Mouse (Mus musculus): ENCODE results near the gene AU022252. TPM values are rescaled to one million over a fixed set of nuclear protein-coding genes. Genes with fewer than 3 reads are reported as not detected.

Gene AU022252
- total and polyA plus RNA-seq, 2 experiments: 16.6 to 23.6 TPM

DNA sequence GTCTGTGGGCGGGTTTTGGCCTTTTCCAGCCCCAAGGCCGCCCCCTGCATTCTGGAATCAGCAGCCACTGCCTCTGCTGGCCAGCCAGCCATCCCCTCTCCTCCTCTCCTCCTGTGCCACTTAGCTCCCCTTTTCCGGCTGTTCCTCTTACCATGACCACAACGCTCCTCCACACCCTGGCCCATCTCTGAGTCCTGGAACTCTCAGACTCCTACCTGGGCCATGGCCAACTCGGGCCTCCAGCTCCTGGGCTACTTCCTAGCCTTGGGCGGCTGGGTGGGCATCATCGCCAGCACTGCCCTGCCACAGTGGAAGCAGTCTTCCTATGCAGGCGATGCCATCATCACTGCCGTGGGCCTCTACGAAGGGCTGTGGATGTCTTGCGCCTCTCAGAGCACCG lies 22.8 kb upstream of the AU022252 start, which contains the start of gene Cldn19:
Cldn19 (plus strand) TSS at position 64 of the 400 bp plus-strand sequence.
- Histone ChIP-seq H3K9ac (ENCODE audit: low read depth, low read length) (no peak within 1 kb of the TSS), H3K79me2 (ENCODE audit: control insufficient read depth, insufficient read depth, low read length) (no peaks in the 10 kb centered on the region), H3K27ac (replicated peaks; ENCODE audit: insufficient read depth, low read depth, low read length) (no peak within 1 kb of the TSS), H3K4me3 (ENCODE audit: insufficient read depth, low read depth, low read length) (no peak within 1 kb of the TSS), H3K4me1 (ENCODE audit: control insufficient read depth, insufficient read depth, low read length) (peaks cover 3% of the 10 kb centered on the region; the same call in 1 of the 2 replicates), H3K36me3 (ENCODE audit: control insufficient read depth, insufficient read depth, low read length) (no peaks in the 10 kb centered on the region), H3K27me3 (ENCODE audit: control insufficient read depth, insufficient read depth, low read length) (no peaks in the 10 kb centered on the region)
- no peak for DNase-seq (ENCODE audit: extremely low read depth, low read depth, low spot score)
- TF ChIP-seq CTCF (IDR thresholded peaks at IDR 0.05; ENCODE audit: low read depth, low read length): no peak
- no peak for TF ChIP-seq POLR2A (IDR thresholded peaks at IDR 0.05; ENCODE audit: extremely low read depth, insufficient read depth, low read length)
- 92% methylated on average over 12 of the region's 12 CpGs for WGBS

DNA sequence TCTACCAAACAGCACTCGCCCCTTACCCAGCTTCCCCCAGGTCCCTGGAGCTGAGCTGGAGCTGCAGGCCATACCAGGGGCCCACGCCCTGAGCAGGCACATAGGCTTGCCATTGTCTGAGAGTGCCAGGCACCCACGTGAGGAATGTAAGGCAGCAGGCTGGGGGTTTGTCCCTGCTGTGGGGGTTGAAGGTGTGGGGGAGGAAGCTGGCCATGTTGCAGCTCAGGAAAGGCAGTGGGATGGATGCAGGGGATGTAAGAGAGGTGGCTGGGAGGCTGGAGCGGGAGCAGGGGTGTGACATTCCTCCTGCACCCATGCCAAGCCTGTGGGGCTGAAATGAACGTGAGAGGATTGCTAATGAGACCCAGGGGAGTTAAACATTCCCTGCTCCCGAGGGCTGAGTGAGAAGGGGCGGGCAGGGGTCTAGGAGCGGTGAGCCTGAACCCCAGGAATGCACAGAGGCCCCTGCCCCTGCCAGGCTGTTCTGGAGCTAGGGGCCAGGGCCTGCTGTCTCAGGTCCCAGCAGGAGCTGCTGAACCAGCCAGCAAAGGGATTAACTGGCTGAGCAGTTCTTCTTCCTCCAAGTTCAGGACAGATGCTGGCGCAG lies 21.6 kb upstream of the AU022252 start:
- Histone ChIP-seq H3K36me3 (ENCODE audit: control insufficient read depth, insufficient read depth, low read length) (no peaks in the 10 kb centered on the region), H3K27ac (replicated peaks; ENCODE audit: insufficient read depth, low read depth, low read length) (no peak overlapping the region), H3K27me3 (ENCODE audit: control insufficient read depth, insufficient read depth, low read length) (no peaks in the 10 kb centered on the region), H3K9ac (ENCODE audit: low read depth, low read length) (no peak overlapping the region), H3K79me2 (ENCODE audit: control insufficient read depth, insufficient read depth, low read length) (no peaks in the 10 kb centered on the region), H3K4me3 (ENCODE audit: insufficient read depth, low read depth, low read length) (no peak overlapping the region), H3K4me1 (ENCODE audit: control insufficient read depth, insufficient read depth, low read length) (peaks cover 2% of the 10 kb centered on the region; the same call in 1 of the 2 replicates)
- WGBS: 86% methylated on average over 9 of the region's 9 CpGs
- no peak for DNase-seq (ENCODE audit: extremely low read depth, low read depth, low spot score)
- TF ChIP-seq CTCF (IDR thresholded peaks at IDR 0.05; ENCODE audit: low read depth, low read length) (no peak), POLR2A (IDR thresholded peaks at IDR 0.05; ENCODE audit: extremely low read depth, insufficient read depth, low read length) (no peak)

DNA sequence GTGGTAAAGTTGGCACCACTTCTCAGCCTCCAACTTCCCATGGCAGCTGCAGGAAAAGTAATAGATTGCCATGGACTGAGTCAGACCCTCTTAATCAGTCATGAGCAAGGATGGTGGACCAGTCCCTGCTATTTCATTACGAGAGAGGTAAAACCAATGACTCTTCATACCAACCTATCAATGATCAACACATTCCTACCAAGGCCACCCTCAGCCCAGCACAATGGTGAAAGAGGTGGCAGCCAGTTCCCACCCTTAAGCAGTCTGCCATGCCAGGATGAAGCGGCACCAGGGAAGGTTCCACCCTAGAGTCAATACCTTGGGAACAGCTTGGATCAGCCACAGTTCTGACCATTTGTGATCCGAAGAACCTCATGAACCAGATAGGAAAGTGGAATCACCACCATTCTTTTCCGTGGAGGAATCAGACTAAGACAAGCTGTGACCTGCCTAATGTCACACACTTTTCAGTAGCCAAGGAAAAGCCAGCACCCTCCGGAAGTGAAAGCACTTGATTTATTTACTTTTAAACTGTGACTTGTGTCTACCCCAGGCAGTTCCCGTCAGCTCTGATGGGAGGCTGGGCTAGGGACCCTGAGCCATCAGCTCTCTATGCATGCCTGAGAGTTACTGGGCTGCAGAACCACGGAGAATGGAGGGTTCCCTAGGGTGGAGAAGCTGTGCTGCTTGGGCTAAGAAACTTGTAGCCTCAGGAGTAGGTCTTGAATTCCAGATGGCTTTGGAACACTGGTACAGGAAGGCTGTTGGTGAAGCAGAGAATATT lies 19.7 kb upstream of the AU022252 start:
- WGBS: 60% methylated on average over 7 of the region's 7 CpGs
- Histone ChIP-seq H3K9ac (ENCODE audit: low read depth, low read length) (no peak overlapping the region), H3K27me3 (ENCODE audit: control insufficient read depth, insufficient read depth, low read length) (no peaks in the 10 kb centered on the region), H3K4me1 (ENCODE audit: control insufficient read depth, insufficient read depth, low read length) (no peaks in the 10 kb centered on the region), H3K79me2 (ENCODE audit: control insufficient read depth, insufficient read depth, low read length) (no peaks in the 10 kb centered on the region), H3K36me3 (ENCODE audit: control insufficient read depth, insufficient read depth, low read length) (peaks cover 4% of the 10 kb centered on the region; the same call in 1 of the 2 replicates), H3K27ac (replicated peaks; ENCODE audit: insufficient read depth, low read depth, low read length) (no peak overlapping the region), H3K4me3 (ENCODE audit: insufficient read depth, low read depth, low read length) (no peak overlapping the region)
- DNase-seq (ENCODE audit: extremely low read depth, low read depth, low spot score): no peak
- no peak for TF ChIP-seq POLR2A (IDR thresholded peaks at IDR 0.05; ENCODE audit: extremely low read depth, insufficient read depth, low read length)
- no peak for TF ChIP-seq CTCF (IDR thresholded peaks at IDR 0.05; ENCODE audit: low read depth, low read length)

DNA sequence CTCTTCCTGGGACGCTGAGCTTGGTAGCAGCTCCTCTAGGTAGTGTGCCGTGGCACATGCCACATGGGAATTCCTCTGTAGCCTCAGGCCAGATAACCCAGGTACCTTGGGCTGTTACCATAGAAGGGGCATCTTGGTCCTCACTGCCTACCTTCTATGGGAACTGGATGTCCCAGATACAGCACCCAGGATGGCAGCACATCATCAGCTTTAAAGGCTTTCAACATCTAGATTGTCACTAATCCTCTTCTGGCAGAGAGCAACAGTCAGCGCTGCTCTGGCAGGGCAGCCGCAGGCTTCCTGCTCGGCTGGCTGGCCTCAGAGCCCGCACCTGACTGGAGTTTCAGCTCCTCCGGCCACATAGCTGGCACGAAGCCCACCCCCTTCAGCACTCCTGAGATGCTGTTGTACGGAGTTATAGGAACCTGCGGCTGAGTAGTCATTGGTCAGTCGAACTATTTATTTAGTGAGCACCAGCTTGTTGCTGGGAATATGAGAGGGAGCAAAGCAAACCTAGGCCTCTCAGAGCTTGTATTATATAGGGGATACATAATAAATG lies 16.0 kb upstream of the AU022252 start:
- DNase-seq (ENCODE audit: extremely low read depth, low read depth, low spot score): no peak
- 91% methylated on average over 11 of the region's 11 CpGs for WGBS
- peaks cover 4% of the 10 kb centered on the region; the same call in 1 of the 2 replicates for H3K36me3 ChIP-seq (ENCODE audit: control insufficient read depth, insufficient read depth, low read length)

DNA sequence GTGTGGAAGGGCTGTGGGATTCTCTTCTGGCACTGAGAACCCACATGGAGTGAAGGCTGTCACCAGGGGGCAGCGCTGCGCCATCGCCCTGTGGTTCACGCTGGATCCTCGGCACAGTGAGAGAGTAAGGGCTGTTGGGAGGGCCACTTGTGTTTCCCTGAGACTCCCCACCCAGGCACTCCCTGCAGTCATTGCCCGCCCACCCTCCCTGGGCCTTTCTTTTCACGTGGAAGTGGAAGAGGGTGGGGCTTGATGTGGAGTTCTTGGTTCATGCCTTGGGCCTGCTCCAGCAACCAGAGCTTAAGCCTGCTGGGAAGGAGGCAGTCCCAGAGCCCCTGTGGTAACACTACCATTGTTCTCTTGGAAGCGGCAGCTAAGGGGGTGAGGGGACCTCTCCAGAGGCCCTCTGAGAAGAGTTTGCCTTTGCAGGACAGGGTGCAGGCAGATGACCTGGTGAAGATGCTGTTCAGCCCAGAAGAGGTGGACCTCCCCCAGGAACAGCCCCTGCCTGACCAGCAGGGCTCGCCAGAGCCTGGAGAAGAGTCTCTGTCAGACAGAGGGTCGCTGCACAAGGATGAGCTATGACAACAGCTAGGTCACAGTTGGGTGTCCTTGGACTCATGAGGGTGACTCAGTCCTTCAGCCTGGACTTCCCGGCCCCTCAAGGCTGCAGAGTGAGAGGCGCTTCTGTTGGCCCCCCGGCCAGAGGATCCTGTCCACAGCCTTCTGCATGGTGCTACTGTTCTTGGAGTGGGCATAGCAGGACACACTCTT lies 15.1 kb upstream of the AU022252 start:
- no peaks in the 10 kb centered on the region for H3K27me3 ChIP-seq (ENCODE audit: control insufficient read depth, insufficient read depth, low read length)
- H3K4me3 ChIP-seq (ENCODE audit: insufficient read depth, low read depth, low read length): no peak overlapping the region
- no peaks in the 10 kb centered on the region for H3K79me2 ChIP-seq (ENCODE audit: control insufficient read depth, insufficient read depth, low read length)
- DNase-seq (ENCODE audit: extremely low read depth, low read depth, low spot score): no peak
- no peak overlapping the region for H3K27ac ChIP-seq (replicated peaks; ENCODE audit: insufficient read depth, low read depth, low read length)
- H3K9ac ChIP-seq (ENCODE audit: low read depth, low read length): no peak overlapping the region
- TF ChIP-seq CTCF (IDR thresholded peaks at IDR 0.05; ENCODE audit: low read depth, low read length): peak; percentile 97
- no peak for TF ChIP-seq POLR2A (IDR thresholded peaks at IDR 0.05; ENCODE audit: extremely low read depth, insufficient read depth, low read length)
- WGBS: 63% methylated on average over 13 of the region's 13 CpGs
- H3K36me3 ChIP-seq (ENCODE audit: control insufficient read depth, insufficient read depth, low read length): peaks cover 4% of the 10 kb centered on the region; the same call in 1 of the 2 replicates
- H3K4me1 ChIP-seq (ENCODE audit: control insufficient read depth, insufficient read depth, low read length): no peaks in the 10 kb centered on the region

More for the DNA sequence above, 16.0 kb upstream of the AU022252 start:
- Histone ChIP-seq H3K27me3 (ENCODE audit: control insufficient read depth, insufficient read depth, low read length) (no peaks in the 10 kb centered on the region), H3K4me3 (ENCODE audit: insufficient read depth, low read depth, low read length) (no peak overlapping the region), H3K79me2 (ENCODE audit: control insufficient read depth, insufficient read depth, low read length) (no peaks in the 10 kb centered on the region), H3K27ac (replicated peaks; ENCODE audit: insufficient read depth, low read depth, low read length) (no peak overlapping the region), H3K4me1 (ENCODE audit: control insufficient read depth, insufficient read depth, low read length) (no peaks in the 10 kb centered on the region), H3K9ac (ENCODE audit: low read depth, low read length) (no peak overlapping the region)
- no peak for TF ChIP-seq POLR2A (IDR thresholded peaks at IDR 0.05; ENCODE audit: extremely low read depth, insufficient read depth, low read length)
